ENCODE assay signal across 8 mouse cellular contexts in the genomic region with DNA sequence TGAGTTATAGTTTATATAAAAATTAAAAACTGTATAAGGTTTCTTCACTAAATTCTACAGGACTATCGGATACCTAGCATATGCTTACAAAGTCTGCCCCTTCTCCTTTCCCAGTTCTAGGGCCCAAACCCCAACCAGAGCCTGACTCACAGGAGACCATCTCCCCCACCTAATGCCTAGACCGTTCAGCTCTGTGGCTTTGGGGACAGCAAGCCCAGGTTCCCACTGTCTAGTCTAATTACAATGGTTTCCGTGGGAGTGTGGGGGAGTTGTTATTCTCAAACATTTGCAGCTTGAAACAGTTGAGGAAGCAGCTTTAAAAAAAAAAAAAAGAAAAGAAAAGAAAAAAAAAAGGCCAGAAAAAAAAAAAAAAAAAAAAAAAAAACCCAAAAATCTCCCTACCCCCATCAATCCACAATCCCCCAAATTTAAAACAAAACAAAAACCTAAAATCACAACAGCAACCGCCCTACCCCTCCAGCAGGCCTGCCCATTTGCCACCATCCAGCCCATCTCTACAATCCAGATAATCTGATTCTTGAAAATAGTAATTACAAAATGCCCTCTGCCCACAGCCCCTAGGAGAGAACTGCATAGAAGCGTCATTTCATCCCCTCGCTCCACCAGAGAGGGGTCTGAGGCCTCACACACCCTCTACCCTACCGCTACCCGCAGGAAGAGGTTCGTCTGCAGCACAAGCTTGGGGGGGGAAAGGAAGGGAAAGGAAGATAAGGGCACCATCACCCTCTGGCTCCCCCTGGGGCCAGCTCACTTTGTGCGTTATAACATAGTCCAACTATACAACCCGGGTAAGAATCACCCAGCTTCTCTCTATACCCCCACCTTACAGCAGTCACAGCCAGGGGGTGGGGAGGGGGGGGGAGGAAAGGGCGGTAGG. TPM values are rescaled to one million over a fixed set of nuclear protein-coding genes. Genes with fewer than 3 reads are reported as not detected.
A peak's percentile ranks its signal among the peaks of the same experiment; 100 is the strongest.
DNase-seq lines count a peak whose midpoint lies in the region; ATAC-seq lines count a peak whose summit lies in the region.

No protein-coding gene starts in this region.

- H3K9me3 ChIP-seq in heart, embryonic 10.5 days, result no peaks in the 10 kb centered on the region
- no peaks in the 10 kb centered on the region for H3K9me3 ChIP-seq in forebrain, embryonic 12.5 days
- H3K9me3 ChIP-seq in liver, embryonic 15.5 days (replicated peaks), result no peaks in the 10 kb centered on the region

- peak overlapping the region; percentile 69 for H3K4me2 ChIP-seq in forebrain, embryonic 12.5 days
- H3K4me2 ChIP-seq in liver, embryonic 15.5 days, result peak overlapping the region; percentile 75

- 50% methylated on average over 12 of the region's 12 CpGs for WGBS in heart, embryonic 10.5 days
- 59% methylated on average over 12 of the region's 12 CpGs for WGBS in forebrain, embryonic 12.5 days
- 13% methylated on average over 12 of the region's 12 CpGs for WGBS in liver, embryonic 15.5 days (ENCODE audit: insufficient replicate concordance)

- no peak for ATAC-seq in forebrain, embryonic 12.5 days (ENCODE audit: low FRiP score)
- no peak for ATAC-seq in liver, embryonic 15.5 days (ENCODE audit: insufficient read depth)

- H3K27me3 ChIP-seq in heart, embryonic 10.5 days (ENCODE audit: insufficient read depth, poor library complexity, severe bottlenecking), result no peaks in the 10 kb centered on the region
- H3K27me3 ChIP-seq in forebrain, embryonic 12.5 days, result no peaks in the 10 kb centered on the region
- no peaks in the 10 kb centered on the region for H3K27me3 ChIP-seq in liver, embryonic 15.5 days

- peak; percentile 80 for DNase-seq in heart, embryonic 10.5 days (ENCODE audit: low spot score)
- DNase-seq in heart, postnatal 4 days, result no peak
- peak; percentile 82 for DNase-seq in CD4-positive, CD25-positive, alpha-beta regulatory T cell, adult 2 months (ENCODE audit: low read depth, low spot score)
- peak; percentile 51 to 67 for DNase-seq in spleen, postnatal 36 days (ENCODE audit: low spot score in 2 of 2)
- DNase-seq in ovary, postnatal 14 days (ENCODE audit: low spot score), result no peak
- no peak for DNase-seq in layer of hippocampus, adult 9-10 months (ENCODE audit: low spot score)

- peak overlapping the region; percentile 89; the same call in 1 of the 2 replicates for H3K4me3 ChIP-seq in heart, embryonic 10.5 days
- no peak overlapping the region for H3K4me3 ChIP-seq in forebrain, embryonic 12.5 days (replicated peaks)
- peak overlapping the region; percentile 93 for H3K4me3 ChIP-seq in liver, embryonic 15.5 days (replicated peaks)

- H3K36me3 ChIP-seq in heart, embryonic 10.5 days, result peaks cover 56% of the 10 kb centered on the region
- peaks cover 44% of the 10 kb centered on the region for H3K36me3 ChIP-seq in forebrain, embryonic 12.5 days (replicated peaks)
- H3K36me3 ChIP-seq in liver, embryonic 15.5 days (replicated peaks), result peaks cover 55% of the 10 kb centered on the region

- peak overlapping the region; percentile 96 for H3K27ac ChIP-seq in heart, embryonic 10.5 days
- 0 out of 2 replicates have a peak overlapping the region, but pooled peaks have one; percentile 2 for H3K27ac ChIP-seq in forebrain, embryonic 12.5 days
- peak overlapping the region; percentile 100 for H3K27ac ChIP-seq in liver, embryonic 15.5 days (replicated peaks)

- H3K9ac ChIP-seq in forebrain, embryonic 12.5 days, result no peak overlapping the region
- peak overlapping the region; percentile 37; the same call in 1 of the 2 replicates for H3K9ac ChIP-seq in liver, embryonic 15.5 days

- H3K4me1 ChIP-seq in heart, embryonic 10.5 days, result peaks cover 38% of the 10 kb centered on the region
- H3K4me1 ChIP-seq in forebrain, embryonic 12.5 days, result peaks cover 13% of the 10 kb centered on the region
- peaks cover 75% of the 10 kb centered on the region for H3K4me1 ChIP-seq in liver, embryonic 15.5 days (replicated peaks)

RNA-seq across cellular contexts. Expression of a gene that starts 1.1 kb away (rescaled TPM):
- 95.0 and 97.7 TPM in 2 replicates for polyA plus RNA-seq in heart, embryonic 10.5 days (2016; fragmentation: Nextera tagmentation; extraction: Ambion mirVana)
- total RNA-seq in heart, postnatal 4 days (2021), result 10 to 100 TPM; 88.9 to 89.3 TPM
- 85.2 and 89.4 TPM in 2 replicates for polyA plus RNA-seq in forebrain, embryonic 12.5 days (2016; fragmentation: Nextera tagmentation; extraction: Ambion mirVana)
- 94.1 and 95.7 TPM in 2 replicates for polyA plus RNA-seq in liver, embryonic 15.5 days (2015; fragmentation: Nextera tagmentation; extraction: Ambion mirVana)

RNA-seq across cellular contexts. Expression of a gene that starts 23.1 kb away (rescaled TPM):
- polyA plus RNA-seq in heart, embryonic 10.5 days (2016; fragmentation: Nextera tagmentation; extraction: Ambion mirVana), result 0.06 TPM in 1 of 2 replicates, not detected in the other
- total RNA-seq in heart, postnatal 4 days (2021), result 1 to 10 TPM in 1 of 2 experiments, under 1 TPM in 1; 0.93 to 1.2 TPM
- polyA plus RNA-seq in forebrain, embryonic 12.5 days (2016; fragmentation: Nextera tagmentation; extraction: Ambion mirVana), result 0.22 TPM in 1 of 2 replicates, not detected in the other
- not detected in 2 replicates for polyA plus RNA-seq in liver, embryonic 15.5 days (2015; fragmentation: Nextera tagmentation; extraction: Ambion mirVana)

RNA-seq across cellular contexts. Expression of a gene that starts 38.6 kb away (rescaled TPM):
- polyA plus RNA-seq in heart, embryonic 10.5 days (2016; fragmentation: Nextera tagmentation; extraction: Ambion mirVana), result 10.1 and 12.0 TPM in 2 replicates
- 10 to 100 TPM; 65.6 to 67.2 TPM for total RNA-seq in heart, postnatal 4 days (2021)
- polyA plus RNA-seq in forebrain, embryonic 12.5 days (2016; fragmentation: Nextera tagmentation; extraction: Ambion mirVana), result 12.5 and 12.7 TPM in 2 replicates
- polyA plus RNA-seq in liver, embryonic 15.5 days (2015; fragmentation: Nextera tagmentation; extraction: Ambion mirVana), result 3.7 and 4.2 TPM in 2 replicates

RNA-seq across cellular contexts. Expression of a gene that starts 42.8 kb away (rescaled TPM):
- polyA plus RNA-seq in heart, embryonic 10.5 days (2016; fragmentation: Nextera tagmentation; extraction: Ambion mirVana), result not detected in 2 replicates
- not detected for total RNA-seq in heart, postnatal 4 days (2021)
- 0.18 and 0.61 TPM in 2 replicates for polyA plus RNA-seq in forebrain, embryonic 12.5 days (2016; fragmentation: Nextera tagmentation; extraction: Ambion mirVana)
- not detected in 2 replicates for polyA plus RNA-seq in liver, embryonic 15.5 days (2015; fragmentation: Nextera tagmentation; extraction: Ambion mirVana)

RNA-seq across cellular contexts. Expression of a gene that starts 54.5 kb away (rescaled TPM):
- 0.09 TPM in 1 of 2 replicates, not detected in the other for polyA plus RNA-seq in heart, embryonic 10.5 days (2016; fragmentation: Nextera tagmentation; extraction: Ambion mirVana)
- total RNA-seq in heart, postnatal 4 days (2021), result under 1 TPM; 0.36 to 0.50 TPM
- polyA plus RNA-seq in forebrain, embryonic 12.5 days (2016; fragmentation: Nextera tagmentation; extraction: Ambion mirVana), result 0.18 and 0.24 TPM in 2 replicates
- polyA plus RNA-seq in liver, embryonic 15.5 days (2015; fragmentation: Nextera tagmentation; extraction: Ambion mirVana), result not detected in 2 replicates

Comparison
In these comparisons a context has a peak if more than half of its experiments do, and no peak if none do; other contexts are left out.
1. DNase-seq: peak in heart, embryonic 10.5 days (single experiment), CD4-positive, CD25-positive, alpha-beta regulatory T cell, adult 2 months (single experiment) and spleen, postnatal 36 days (2 of 2); none in heart, postnatal 4 days (single experiment), ovary, postnatal 14 days (single experiment) and layer of hippocampus, adult 9-10 months (single experiment).
2. H3K27ac ChIP-seq: peak in every context shown above with its lines; median percentile 100 in liver, embryonic 15.5 days; 96 in heart, embryonic 10.5 days; 2 in forebrain, embryonic 12.5 days.